Mouse (Mus musculus) layer of hippocampus, adult 9-10 months (tissue): Measurements from ENCODE around the gene Med29.

Experiments used
- DNase-seq: peaks from one replicate; pipeline ENCODE4 v3.0.0; 2022; ENCODE audit warnings: low spot score

The Med29 gene

DNA sequence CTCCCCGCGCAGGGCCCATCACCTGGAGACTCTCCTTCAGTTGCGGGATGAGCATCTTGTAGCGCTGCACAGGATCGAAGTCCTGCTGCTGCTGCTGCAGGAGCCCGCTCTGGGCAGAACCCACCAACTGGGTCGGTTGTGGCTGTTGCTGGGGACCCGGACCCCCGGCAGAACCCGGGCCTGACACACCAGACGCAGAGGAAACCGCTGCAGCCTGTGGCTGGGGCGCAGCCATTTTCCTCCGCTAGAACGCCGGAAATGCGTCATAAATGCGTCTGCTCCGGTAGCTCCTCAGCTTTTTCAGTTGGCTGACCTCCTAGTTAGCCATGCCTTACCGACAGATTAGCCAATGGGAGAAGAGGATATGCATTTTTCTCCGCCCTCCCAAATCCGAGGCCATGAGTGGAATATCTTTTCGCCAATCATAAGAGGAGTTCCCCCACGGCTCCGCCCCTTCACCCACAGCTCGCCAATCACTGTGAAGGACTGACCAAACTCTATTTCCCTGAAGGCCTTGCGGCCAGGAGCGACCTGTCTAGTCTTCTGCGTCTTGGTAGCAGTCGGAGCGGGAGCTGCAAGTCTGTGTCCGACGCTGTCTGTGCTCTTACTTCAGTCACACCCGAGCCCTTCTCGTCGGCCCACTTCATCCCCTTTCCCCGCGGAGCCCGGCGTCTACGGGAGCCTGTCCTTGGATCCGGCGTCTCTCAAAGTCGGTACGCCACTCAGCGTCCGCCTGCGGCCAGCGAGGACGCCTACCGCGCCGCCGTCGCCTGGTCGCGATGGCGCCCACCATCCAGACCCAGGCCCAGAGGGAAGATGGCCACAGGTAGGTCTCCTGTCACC is at the start of gene Med29, which contains the start of gene Paf1:
Gene Med29 (minus strand): TSS at position 280 of the 843 bp plus-strand sequence.
Gene Paf1 (plus strand): TSS at position 523 of the 843 bp plus-strand sequence.
- peak; percentile 98 for DNase-seq

DNA sequence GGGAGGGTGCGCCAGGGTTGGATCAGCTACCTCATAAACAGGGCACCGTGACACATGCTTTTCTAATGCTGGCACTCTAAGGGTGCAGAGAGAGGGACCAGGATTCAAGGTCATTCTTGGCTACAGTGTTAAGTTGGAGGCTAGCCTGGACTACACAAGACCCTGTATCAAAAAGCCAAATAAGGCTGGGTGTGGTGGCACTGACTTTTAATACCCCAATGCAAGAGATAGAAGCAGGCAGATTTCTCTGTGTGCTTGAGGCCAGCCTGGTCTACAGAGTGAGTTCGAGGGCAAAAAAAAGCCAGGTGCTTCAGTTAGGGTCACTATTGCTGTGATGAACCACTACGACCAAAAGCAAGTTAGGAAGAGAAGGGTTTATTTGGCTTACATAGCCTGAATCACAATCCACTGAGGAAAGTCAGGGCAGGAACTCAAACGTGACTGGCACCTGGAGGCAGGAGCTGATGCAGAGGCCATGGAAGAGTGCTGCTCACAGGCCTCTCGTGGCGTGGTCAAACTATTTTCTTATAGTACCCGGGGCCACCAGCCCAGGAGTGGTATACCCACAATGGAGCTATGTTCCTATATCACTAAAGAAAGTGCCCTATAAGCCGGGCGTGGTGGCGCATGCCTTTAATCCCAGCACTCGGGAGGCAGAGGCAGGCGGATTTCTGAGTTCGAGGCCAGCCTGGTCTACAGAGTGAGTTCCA is 49.4 kb upstream of the Med29 start:
- no peak for DNase-seq

DNA sequence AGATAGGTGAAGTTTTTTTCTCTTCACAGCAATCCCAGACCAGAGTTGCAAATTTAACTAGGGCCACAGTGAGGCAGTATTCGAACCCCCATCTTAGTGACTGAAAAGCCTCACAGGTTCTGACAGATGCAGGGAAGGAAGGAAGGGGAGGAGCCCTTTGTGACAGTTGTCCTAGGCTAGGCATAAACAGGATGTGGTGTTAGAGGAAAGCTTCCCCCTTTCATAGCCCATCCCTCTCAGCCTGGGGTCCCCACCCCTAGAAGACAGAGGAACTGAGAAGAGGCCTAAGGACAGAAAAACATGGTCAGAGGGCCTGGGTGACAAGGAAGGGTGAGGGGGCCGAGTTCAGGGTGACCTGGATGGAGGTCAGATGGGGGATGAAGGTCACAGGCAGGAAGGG is 48.2 kb upstream of the Med29 start:
- DNase-seq, result no peak

DNA sequence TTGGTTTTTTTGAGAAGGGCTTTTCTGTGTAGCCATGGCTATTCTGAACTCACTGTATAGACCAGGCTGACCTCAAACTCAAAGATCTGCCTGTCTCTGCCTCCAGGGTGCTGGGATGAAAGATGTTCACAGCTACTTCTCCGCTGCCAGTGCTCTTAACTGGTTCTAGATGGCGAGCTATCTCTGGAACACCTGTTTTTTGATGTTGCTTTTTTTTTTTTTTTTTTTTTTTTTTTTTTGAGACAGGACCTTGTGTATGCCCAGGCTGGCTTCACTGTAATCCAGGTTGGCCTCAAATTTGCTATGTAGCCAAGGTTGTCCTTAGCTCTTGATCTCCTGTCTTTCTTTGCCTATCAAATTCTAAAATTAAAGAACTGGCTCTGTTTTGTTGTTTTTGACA is 46.3 kb upstream of the Med29 start:
- no peak for DNase-seq

DNA sequence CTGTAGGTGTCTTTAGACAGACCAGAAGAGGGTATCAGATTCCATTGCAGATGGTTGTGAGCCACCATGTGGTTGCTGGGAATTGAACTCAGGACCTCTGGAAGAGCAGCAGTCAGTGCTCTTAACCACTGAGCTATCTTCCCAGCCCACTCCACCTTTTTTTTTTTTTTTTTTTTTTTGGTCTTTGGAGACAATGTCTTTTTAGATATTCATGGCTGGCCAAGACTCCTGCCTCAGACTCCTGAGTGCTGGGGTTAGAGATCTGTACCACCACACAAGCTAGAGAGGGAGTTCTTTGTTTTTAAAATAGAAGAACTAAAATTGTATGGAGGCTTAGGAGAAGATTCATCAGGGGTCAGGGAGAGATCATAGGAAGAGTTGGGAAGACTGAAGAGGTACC is 45.5 kb upstream of the Med29 start:
- DNase-seq, result no peak

DNA sequence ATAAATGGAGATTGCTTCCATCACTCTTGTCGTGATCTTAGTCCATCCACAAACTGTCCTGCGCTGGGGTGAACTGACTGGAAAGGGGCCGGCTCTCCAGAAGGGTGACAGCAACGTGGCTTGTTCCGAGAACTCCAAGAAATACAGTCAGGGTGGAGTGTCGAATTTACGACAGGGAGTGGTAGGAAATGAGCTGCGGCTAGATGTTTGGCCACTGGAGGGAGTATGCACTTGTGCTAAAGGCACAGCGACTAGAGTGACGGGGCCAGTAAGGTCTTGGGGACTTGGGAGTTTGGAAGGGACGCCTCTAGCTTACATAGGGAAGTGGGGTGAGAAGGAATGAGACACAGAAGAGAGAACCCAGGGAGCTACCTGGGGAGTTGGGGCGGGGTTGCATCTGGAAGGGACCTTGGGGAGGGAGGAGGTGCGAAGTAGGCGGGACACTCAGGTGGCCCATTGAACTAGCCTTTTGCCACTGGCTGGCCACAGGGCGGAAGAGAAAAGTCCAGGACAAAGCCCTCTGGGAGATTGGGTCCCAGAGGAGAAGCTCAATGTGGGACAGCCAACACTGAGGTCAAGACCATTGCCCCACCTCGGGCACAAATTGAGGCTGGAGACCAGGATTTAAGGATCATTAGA is 44.5 kb upstream of the Med29 start, which contains the start of gene Gmfg:
Gene Gmfg (plus strand): TSS at position 516 of the 639 bp plus-strand sequence.
- peak; percentile 78 for DNase-seq

DNA sequence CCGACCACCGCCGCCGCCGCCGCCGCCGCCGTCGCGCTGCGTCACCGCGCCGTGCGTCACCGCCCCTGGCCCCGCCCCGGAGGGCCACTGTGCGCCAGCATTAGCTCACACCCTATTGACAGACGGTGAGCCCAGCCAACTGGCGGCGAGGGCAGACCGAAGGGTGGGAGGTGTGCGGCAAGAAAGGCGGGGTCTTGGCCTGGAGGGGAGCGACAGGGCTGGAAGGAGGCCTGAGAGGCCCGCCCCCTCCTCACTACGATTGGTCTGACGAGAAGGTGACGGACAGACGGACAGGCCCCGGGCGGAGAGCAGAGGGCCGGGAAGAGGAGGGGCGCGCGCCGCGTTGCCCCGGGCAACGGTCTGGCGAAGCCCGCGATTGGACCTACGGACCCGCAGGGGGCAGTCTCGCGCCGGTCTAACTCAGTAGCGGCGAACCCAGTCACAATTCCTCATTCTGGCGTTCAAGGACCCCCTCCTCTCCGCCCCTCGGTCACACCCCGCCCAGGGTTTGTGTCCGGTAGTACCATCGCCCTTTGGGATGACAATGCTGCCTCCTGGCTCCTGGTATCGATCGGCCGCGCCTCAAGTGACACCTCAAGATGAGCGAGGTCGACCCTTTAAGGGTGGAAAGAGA is 43.9 kb upstream of the Med29 start:
- peak; percentile 99 for DNase-seq

DNA sequence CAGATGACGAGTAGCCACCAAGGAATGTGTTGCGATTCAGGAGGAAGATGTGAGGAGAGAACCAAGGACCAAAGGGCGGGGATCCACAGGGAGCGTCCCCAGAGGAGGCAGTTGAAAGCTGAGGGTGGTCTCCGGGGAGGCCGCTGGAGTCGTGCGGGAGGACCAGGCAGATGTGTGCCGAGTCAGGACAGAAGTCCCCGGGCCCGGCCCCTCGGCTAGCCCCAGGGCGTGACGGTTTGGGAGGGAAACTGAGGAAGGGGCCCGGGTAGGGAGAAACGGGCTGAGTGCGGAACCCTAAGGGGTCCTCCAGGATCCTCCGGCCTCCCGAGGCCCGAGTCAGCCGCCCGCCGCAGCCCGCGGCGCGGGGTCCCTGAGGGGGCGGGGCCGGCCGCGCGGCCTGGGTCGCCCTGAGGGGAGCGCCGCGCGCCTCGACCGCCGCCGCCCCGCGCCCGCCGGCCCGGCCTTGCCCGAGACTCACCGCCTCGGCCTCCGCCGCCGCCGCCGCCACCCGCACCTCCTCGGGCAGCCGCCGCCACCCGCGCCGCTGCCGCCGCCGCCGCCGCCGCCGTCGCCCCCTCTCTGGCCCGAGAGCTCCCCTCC is 43.3 kb upstream of the Med29 start:
- DNase-seq, result no peak

DNA sequence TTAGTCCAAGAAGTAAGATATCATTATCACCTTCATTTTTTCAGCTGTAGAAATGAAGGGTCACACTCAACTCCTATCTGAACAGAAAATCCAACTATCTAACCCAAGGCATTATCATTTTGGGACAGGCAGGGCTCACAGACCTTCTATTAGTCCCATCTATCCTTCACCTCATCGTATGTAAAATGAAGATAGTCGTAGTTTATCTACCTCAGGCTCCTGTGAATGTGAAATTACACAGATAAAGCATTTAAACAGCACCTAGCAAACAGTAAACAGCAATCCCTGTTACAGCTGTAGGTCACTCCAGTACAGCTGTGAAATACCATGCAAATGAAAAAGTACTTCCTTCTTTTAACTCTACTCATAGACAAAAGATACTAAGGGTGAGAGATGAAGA is 39.7 kb upstream of the Med29 start:
- DNase-seq, result no peak

DNA sequence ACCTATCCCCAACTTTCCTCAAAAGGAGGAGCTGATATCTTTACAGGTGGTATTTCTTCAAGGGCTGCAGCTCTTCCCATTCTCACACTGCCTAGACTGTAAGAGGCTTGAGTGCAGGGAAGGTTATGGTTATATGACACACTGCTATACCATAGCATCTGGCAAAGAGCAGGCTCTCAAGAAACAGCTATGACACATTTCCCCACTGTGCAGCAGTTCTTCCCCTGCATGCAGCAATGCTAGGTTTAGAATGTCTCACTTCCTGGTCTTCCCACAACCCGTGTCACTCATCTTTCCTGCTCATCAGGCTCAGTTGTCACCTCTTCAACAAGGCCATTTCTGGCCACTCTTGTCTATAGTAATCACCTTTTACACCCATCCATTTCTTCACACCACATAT is 38.0 kb upstream of the Med29 start:
- no peak for DNase-seq

DNA sequence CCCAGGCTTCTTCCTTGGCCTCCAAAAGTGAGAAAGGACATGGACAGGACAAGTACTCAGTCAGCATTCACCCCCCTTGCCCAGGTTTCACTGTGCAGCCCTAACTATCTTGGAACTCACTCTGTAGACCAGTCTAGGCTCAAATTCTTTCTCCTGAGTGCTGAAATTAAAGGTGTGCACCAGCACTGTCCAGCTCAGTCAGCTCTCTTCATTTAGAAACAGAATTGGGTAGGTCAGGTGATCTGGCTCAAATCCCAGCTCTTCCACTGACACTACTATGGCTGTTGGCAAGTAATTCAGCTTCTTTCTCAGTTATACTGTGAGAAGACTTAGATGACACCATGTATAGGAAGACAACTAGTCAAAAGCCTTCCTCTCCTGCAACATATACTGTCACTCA is 35.2 kb upstream of the Med29 start:
- DNase-seq, result no peak

DNA sequence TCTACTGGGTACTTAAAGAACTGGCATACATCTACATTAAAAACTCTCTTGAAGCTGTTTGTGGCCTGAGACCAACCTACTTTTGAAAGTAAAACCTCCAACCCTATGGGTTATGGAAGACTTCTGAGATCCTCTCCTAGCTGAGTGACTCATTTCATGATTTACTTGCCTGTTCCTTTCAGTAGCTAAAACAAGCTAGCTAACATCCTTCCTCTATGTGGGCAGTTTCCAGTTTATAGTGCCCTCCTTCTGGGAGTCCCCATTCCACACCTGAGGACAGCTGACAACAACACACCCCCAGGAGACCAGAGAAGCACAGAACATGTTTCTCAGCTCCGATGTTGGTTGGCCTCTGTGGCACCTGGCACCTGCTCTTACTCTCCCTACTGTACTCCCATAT is 30.5 kb upstream of the Med29 start:
- DNase-seq, result no peak

DNA sequence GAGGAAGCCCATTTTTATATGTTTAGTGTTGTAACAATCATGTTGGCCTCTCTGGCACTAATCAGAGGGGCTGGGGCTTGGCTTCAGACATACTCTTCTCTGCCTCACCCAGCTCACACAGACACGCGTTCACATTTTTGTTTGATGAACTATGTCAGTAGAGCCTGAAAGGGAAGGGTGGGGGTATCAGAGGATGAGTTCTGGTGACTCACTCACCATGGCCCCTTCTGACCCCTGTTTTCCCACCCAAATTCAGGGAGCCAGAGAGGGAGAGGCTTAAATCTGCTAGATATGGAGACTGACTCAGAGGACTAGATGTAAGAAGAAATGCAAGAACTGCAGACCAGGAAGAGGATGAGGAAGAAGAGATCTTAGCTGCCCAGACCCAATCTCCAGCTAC is 26.9 kb upstream of the Med29 start:
- no peak for DNase-seq

DNA sequence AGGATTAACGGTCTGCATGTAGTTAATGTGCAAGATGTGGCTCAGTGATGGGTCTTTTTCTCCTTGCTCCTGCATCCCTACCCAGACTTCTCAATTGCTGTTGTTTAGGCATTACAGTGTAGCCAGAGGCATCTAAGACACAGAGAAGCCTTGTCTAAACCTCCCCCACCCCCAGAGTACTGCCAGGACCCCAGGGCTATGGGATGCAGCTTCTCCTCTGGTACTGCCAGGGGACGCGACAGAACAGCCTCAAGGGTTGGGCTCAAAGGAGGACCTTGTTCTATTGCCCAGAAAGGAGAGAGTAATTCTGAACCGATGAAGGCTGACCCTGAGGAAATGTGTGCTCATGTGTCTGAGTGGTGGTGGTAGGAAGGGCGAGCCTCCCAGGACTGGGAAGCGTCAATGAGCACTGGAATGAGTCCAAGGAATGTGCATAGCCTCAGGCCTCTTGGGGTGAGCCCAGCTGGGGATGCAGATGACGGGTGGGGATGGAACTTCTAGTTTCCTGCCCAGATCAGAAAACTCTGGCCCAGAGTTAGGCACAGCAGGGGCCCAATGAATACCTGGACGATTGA is 25.7 kb upstream of the Med29 start:
- DNase-seq, result no peak

DNA sequence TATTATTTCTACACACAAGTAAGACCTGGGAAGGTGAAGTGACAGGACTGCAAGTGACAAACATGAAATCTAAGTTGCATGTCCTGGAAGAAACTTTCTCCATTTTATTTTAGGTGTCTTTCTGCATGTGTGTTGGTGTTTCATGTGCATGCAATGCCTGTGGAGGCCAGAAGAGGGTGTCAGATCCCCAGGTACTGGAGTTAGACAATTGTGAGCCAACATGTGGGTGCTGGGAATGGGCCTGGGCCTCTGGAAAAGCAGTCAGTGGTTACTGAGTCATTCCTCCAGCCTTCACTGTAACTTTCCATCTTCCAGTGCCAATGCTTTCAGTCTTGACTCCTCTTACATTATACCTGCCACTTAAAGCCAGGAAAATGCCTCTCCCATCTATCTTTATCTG is 24.9 kb upstream of the Med29 start:
- DNase-seq, result no peak

DNA sequence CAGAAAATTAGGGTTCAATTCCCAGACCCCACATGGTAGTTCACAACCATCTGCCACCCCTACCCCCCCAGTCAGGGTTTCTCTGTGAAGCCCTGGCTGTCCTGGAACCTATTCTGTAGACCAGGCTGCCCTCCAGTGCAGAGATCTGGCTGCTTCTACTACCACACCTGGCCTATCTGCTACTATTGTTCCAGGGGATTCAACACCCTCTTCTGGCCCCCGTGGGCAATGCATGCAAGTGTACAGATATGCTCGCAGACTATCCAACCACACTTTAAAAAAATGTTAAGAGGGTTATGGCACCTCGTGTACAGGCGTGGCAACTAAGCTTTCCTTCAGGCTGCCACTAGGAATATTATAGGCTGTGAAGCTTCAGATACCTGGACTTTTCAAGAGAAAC is 20.3 kb upstream of the Med29 start:
- DNase-seq, result no peak

DNA sequence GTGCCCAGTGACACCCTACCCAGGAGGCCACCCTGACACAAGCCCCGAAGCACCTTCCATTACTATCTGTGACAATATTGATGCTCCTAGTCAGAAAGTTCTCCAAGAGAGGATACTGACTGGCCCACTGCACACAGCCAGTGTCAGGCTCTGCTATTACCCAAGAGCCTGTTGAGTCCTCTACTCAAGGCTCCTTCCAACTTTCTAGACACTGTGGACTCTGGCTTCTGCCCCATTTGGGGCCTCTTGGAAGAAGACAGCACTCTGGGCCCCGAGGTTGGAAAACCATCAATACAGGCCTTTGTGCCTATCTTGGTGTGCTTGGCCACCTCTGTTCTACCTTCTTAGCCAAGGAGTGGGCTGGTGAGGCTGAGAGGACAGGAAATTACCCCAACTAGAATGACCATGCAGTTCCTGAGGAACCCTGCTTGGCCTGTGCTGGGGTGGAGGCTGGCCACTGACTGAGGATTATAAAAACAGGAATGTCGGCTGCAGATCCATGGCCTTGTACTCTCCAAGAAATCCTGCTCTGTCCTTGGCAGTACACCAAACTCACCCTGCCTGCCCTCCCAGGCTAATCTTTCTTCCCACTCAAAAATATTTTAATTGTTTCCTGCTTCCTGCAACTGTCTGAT is 18.4 kb upstream of the Med29 start:
- no peak for DNase-seq

DNA sequence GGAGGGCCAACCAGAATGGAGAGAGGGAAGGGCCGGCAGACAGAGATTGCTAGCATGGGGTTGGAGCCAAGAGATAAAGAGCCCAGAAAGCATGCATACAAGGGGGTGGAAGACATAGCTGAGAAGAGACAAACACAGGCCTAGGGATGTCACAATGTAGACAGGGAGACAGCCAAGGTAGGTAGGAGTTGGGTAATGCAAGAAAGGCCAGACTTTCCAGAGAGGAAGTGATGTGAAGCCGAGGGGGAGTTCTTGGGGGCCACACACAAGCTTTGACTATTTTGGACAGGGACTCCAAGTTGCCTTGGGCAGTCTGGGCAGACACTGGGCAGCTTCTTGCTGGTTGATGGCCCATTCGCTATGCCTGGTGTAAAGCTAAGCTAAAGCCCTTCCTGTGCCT is 9.4 kb upstream of the Med29 start:
- DNase-seq, result no peak

DNA sequence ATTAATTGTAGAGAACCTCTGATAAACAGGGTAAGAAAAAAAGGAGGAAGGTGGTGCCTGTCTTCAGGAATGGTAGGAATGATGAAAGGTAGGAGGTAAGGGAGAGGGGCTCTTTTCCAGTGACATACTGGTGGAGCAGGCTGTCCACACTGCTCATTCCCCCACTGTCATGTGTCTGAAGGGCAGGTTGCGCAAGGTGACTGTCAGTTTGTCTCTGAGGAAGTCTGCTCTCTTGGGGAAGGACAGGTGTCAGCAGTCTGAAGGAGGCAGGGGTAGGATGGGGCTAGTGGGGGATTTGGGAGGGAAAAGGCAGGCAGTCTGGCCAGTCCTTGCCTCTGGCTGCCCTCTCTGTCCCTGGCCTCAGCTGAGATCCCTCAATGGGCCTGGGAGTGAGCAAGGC is 8.5 kb upstream of the Med29 start:
- DNase-seq, result no peak

DNA sequence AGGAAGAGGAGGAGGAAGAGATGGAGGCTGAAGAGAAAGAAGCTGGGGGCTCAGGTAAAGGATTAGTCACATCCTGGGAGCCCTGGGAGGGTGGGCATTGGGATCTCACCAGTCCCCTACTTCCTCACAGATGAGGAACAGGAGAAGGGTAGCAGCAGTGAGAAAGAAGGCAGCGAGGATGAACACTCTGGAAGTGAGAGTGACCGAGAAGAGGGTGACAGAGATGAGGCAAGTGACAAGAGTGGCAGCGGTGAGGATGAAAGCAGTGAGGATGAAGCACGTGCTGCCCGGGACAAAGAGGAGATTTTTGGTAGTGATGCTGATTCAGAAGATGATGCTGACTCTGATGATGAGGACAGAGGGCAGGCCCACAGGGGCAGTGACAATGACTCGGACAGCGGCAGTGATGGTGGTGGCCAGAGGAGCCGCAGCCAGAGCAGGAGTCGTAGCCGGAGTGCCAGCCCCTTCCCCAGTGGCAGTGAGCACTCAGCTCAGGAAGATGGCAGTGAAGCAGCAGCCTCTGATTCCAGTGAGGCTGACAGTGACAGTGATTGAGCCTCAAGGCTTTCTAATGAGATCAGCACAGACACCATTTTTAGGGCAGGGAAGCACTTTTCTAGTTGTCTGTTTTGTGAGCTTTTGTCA is 6.3 kb upstream of the Med29 start:
- no peak for DNase-seq

DNA sequence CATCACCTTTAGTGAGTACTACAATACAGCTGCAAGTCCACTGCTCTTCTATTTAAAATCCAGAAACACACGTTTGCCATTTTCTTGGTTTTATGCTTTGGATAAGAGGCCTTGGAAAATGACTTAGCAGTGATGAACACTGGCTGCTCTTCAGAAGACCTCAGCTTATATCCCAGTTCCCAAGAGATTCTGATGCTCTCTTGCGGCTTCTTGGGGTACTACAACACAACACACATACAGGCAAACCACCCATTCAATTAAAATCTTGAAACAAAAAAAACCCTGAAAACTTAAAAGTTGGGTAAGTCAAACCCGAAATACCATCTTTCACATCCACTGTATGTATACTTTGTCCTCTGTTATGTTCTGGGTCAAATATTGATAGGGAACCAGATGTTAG is 5.5 kb upstream of the Med29 start:
- DNase-seq, result no peak
